Mouse (Mus musculus) heart, adult 10 weeks (tissue): ENCODE data around the gene A630089N07Rik. TPM values are rescaled to one million over a fixed set of nuclear protein-coding genes. Genes with fewer than 3 reads are reported as not detected.

ENCODE experiments used
- polyA plus RNA-seq: library from polyadenylated mRNA; stranded (reverse); fragments of 350-450 nt; fragmentation: Illumina TruSeq; extraction: RNeasy Lipid Tissue Mini Kit (QIAGEN cat#74804); gene quantifications from one replicate; pipeline ENCODE4 v1.2.3, GENCODE M21; 2014; ENCODE audit warnings: low read depth, low replicate concordance

Gene A630089N07Rik
- 2.2 TPM for polyA plus RNA-seq

DNA sequence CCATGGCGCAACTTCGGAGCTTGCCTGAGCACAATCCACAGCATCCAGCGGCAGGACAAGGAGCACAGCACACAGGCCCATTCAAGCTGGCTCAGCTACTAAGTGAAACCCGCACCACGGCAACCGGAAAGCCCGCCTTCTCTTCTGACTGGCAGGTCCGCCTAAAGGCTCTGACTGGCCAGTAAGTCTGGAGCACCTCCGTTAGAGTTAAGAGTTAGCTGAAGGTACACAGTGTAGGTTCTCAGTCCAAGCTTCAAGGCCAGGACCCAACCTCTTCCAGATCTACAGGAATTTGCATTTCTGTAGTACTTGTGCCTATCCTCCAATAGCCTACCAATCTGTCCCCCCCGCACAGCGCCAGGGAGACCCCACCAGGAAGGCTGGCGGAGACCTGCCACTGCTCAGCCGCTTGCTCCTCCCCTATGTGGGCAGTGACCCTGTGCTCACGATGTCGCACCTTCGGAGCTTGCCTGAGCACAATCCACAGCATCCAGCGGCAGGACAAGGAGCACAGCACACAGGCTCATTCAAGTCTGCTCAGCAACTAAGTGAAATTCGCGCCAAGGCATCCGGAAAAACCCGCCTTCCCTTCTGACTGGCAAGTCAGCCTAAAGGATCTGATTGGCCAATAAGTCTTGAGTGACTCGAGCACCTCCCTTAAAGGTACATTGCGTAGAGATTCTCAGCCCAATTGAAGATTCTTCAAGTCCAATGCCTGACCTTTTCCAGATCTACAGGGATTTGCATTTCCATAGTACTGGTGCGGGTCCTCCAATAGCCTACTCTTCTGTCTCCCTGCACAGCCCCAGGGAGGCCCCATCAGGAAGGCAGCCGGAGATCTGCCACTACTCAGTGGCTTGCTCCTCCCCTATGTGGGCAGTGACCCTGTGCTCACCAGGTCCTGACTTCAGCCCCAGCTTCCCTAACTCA is at the start of gene A630089N07Rik:
Gene A630089N07Rik, minus strand, starts transcription at position 562 of the 930 bp plus-strand sequence.

DNA sequence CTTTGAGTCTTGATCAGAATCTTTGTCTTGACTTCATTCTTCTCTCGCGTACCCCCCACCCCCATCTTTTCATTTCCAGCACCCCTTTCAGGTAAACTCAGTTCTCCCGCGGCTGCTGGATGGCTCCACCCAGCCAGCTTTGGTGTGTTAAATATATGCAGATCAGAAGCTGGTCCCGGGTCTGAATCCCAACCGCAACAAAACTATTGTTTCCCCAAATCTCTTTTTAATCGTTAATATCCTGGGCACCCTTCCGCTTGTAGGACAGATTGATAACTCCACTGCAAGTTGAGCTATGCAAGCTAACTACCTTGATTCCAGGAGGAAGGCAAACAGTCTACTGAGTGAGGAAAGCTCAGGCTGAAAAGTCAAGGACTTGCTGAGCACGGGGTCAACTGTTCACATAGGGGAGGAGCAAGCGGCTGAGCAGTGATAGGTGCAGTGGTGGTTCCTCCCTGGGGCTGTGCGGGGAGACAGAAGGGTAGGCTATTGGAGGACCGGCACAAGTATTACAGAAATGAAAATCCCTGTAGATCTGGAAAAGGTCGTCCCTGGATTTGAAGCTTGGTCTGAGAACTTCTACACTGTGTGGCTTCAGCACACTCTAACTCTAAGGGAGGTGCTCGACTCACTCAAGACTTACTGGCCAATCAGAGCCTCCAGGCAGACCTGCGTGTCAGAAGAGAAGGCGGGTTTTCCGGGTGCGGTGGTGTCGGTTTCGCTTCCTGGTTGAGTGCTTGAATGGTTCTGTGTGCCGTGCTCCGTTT is 85.5 kb downstream of the A630089N07Rik start, which contains the start of gene B230307C23Rik:
Gene B230307C23Rik, plus strand, starts transcription at position 700 of the 767 bp plus-strand sequence.

GRCm38 (mm10) chr16:97962151-97962948 is 119.9 kb downstream of the A630089N07Rik start, which contains the start of the genes C2cd2 and Zbtb21:
Gene C2cd2 (minus strand): TSS chr16:97962598.
Gene Zbtb21 (minus strand): TSS chr16:97962622.

Other genes with a start within 250 kb of the A630089N07Rik start
- 4.0 TPM for gene Prdm15, start 230.6 kb downstream of the A630089N07Rik start, polyA plus RNA-seq
- gene C2cd2, start 119.9 kb downstream of the A630089N07Rik start, polyA plus RNA-seq: 16.8 TPM
- gene Zbtb21, start 119.8 kb downstream of the A630089N07Rik start, polyA plus RNA-seq: 11.4 TPM
- 8.4 TPM for gene B230307C23Rik, start 85.1 kb downstream of the A630089N07Rik start, polyA plus RNA-seq